Mouse (Mus musculus): ENCODE data around the gene Trim14. TPM values are rescaled to one million over a fixed set of nuclear protein-coding genes. Genes with fewer than 3 reads are reported as not detected.

The Trim14 gene
- polyA plus RNA-seq, 1 experiment from 2014 or later = 1.7 TPM

DNA sequence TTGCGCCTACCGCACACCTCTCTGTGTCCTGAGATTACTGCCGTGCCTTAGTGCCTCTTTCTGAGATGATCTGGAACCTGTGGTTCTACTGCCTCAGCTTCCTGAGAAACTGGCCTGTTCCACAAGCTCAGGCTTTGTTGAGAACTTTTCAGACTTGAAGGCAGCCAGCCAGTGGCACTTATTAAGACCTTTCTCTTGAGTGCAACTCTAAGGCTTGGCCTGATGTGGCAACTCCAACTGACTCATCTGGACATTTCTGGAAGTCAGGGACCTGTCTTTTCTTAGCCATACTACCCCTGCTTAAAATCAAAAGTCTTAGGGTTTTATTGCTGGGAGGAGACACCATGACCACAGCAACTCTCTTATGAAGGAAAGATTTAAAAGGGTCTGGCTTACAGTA, 78.8 kb downstream of the Trim14 start:
- Histone ChIP-seq H3K9ac (no peak overlapping the region), H3K4me1 (replicated peaks) (peaks cover 49% of the 10 kb centered on the region), H3K9me3 (replicated peaks) (no peaks in the 10 kb centered on the region), H3K4me2 (no peak overlapping the region), H3K27me3 (no peaks in the 10 kb centered on the region), H3K27ac (no peak overlapping the region), H3K4me3 (no peak overlapping the region), H3K36me3 (peaks cover 20% of the 10 kb centered on the region; the same call in 1 of the 2 replicates)
- ATAC-seq (replicated peaks; ENCODE audit: insufficient number of reproducible peaks, insufficient read depth, low FRiP score, low read depth) = no peak
- WGBS = 92% methylated on average over 3 of the region's 3 CpGs

DNA sequence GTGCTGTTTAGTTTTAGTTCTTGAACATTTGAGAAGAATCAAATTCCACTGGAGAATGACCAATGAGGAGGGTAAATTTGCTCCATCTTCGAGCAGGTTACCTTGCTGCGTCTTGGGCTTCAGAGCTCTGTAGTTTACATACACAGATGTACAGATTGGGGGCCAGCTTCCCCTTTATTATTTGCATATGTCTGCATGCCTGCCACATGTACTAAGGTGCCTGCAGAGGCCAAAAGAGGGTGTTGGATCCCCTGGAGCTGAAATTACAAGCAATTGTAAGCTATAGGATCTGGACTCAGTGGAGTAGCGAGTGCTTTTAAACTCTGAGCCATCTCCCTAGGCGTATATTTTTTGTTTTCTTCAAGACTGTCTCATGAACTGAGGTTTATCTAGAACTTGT, 79.2 kb downstream of the Trim14 start:
- H3K9ac ChIP-seq = no peak overlapping the region

DNA sequence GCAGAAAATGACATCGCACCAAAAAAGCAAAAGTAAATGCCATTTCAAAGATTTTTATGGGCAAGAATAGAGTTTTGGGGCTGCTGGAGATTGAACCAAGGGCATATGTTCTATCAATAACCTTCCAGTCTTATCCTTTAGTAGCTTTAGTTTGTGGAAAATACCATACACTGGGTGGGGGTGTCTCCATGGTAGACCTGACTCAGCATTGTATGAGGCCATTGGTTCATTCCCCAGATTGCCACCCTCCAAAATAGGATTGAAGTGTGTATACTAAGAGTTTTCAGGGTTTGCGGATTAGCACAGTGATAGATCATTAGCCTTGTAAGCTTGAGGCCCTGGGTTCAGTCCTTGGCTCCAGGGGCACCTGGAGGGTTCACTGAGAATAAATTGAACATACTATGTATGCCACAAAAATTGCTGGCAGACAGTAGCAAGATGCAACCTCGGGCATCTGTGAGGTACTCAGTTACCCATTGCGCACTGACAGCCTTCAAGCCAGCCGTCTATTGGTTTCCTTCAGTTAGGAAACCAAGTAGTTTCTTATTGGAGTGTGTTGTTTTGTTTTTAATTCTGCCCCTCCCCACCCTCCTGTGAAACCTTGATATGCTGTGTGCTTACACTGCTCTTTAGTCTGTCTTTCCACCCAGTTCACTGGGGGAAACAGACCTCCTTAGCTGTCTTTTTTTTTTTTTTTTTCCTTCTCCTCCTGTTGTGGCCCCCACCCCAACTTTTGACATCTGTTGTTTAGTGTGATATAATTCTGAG, 81.7 kb downstream of the Trim14 start:
- no peaks in the 10 kb centered on the region for H3K9me3 ChIP-seq (replicated peaks)
- ATAC-seq (replicated peaks; ENCODE audit: insufficient number of reproducible peaks, insufficient read depth, low FRiP score, low read depth) = no peak
- no peaks in the 10 kb centered on the region for H3K36me3 ChIP-seq
- no peaks in the 10 kb centered on the region for H3K27me3 ChIP-seq
- no peak overlapping the region for H3K9ac ChIP-seq
- peaks cover 51% of the 10 kb centered on the region for H3K4me1 ChIP-seq (replicated peaks)
- H3K4me3 ChIP-seq = no peak overlapping the region
- H3K4me2 ChIP-seq = peak overlapping the region; percentile 96; the same call in 1 of the 2 replicates
- no peak overlapping the region for H3K27ac ChIP-seq
- 71% methylated on average over 5 of the region's 5 CpGs for WGBS

More for the DNA sequence above, 79.2 kb downstream of the Trim14 start:
- no peak overlapping the region for H3K4me3 ChIP-seq
- WGBS = 87% methylated on average over 4 of the region's 4 CpGs
- peaks cover 47% of the 10 kb centered on the region for H3K4me1 ChIP-seq (replicated peaks)
- no peak for ATAC-seq (replicated peaks; ENCODE audit: insufficient number of reproducible peaks, insufficient read depth, low FRiP score, low read depth)
- no peak overlapping the region for H3K4me2 ChIP-seq
- no peaks in the 10 kb centered on the region for H3K9me3 ChIP-seq (replicated peaks)
- peaks cover 16% of the 10 kb centered on the region; the same call in 1 of the 2 replicates for H3K36me3 ChIP-seq
- H3K27me3 ChIP-seq = no peaks in the 10 kb centered on the region
- H3K27ac ChIP-seq = no peak overlapping the region

DNA sequence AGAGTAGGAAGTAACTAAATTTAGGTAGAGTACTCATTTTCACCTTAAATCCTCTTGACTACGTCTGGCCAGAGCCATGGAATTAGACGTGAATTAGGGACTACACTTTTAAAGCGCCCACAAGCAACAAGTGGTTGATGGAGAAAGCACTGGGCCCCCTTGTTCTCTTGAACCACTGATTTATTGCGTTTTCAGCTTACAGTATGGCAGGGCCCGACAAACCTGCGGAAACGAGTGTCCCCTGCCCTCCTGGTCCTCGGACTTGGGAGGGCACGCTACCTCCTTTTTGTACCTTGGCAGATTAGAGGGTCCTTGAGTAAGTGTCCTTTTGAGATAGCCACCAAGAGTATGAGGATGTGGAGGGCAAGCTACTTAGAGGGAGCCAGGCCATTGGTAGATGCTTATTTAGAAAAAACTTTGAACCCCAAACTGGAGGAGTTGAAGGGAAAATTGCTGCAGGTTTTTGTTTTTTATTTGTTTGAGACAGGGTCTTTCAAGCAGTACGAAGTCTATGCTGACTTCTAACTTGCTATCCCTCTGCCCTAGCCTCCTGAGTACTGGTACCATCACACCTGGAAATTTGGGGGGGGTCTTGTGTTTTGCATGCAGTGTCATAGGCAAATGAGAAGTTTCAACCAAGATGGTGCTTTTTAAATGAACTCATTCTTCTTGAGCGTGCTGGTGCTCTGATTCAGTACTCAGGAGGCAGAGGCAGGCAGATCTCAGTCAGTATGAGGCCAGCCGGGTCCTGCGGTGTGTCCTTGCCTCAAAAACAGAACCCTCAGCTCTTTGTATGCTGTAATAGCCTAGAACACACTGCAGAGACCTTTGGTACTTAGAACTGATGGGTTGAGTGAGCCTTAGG, 82.9 kb downstream of the Trim14 start:
- H3K27me3 ChIP-seq = no peaks in the 10 kb centered on the region
- WGBS = 36% methylated on average over 13 of the region's 13 CpGs
- H3K36me3 ChIP-seq = no peaks in the 10 kb centered on the region
- peak overlapping the region; percentile 97 for H3K9ac ChIP-seq
- H3K4me2 ChIP-seq = peak overlapping the region; percentile 96
- no peaks in the 10 kb centered on the region for H3K9me3 ChIP-seq (replicated peaks)
- peak overlapping the region; percentile 87 for H3K4me3 ChIP-seq
- peak overlapping the region; percentile 99 for H3K27ac ChIP-seq
- peaks cover 56% of the 10 kb centered on the region for H3K4me1 ChIP-seq (replicated peaks)
- ATAC-seq (replicated peaks; ENCODE audit: insufficient number of reproducible peaks, insufficient read depth, low FRiP score, low read depth) = no peak

DNA sequence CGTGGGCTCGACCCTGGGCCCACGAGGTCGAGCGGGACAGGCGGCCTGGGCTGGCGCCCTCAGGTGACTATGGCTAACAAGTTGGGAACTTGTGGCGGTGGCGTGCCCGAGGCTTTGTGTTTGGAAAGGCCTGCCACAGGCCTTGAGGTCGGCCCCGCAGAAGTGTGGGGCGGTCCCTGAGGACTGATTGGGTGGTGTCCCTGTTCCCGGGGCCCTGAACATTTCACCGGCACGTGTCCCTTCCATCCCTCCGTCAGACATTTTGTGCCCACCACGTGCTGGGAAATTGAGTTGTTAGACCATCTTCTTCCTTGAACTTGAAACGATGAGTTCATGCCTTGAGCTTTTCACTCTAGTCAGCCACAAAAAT, 83.5 kb downstream of the Trim14 start:
- Histone ChIP-seq H3K9ac (peak overlapping the region; percentile 97), H3K27ac (peak overlapping the region; percentile 99), H3K9me3 (replicated peaks) (no peaks in the 10 kb centered on the region), H3K4me1 (replicated peaks) (peaks cover 53% of the 10 kb centered on the region), H3K4me2 (peak overlapping the region; percentile 96), H3K36me3 (no peaks in the 10 kb centered on the region), H3K4me3 (peak overlapping the region; percentile 87), H3K27me3 (no peaks in the 10 kb centered on the region)
- peak; percentile 6 for ATAC-seq (replicated peaks; ENCODE audit: insufficient number of reproducible peaks, insufficient read depth, low FRiP score, low read depth)
- under 1% methylated on average over 19 of the region's 19 CpGs for WGBS

DNA sequence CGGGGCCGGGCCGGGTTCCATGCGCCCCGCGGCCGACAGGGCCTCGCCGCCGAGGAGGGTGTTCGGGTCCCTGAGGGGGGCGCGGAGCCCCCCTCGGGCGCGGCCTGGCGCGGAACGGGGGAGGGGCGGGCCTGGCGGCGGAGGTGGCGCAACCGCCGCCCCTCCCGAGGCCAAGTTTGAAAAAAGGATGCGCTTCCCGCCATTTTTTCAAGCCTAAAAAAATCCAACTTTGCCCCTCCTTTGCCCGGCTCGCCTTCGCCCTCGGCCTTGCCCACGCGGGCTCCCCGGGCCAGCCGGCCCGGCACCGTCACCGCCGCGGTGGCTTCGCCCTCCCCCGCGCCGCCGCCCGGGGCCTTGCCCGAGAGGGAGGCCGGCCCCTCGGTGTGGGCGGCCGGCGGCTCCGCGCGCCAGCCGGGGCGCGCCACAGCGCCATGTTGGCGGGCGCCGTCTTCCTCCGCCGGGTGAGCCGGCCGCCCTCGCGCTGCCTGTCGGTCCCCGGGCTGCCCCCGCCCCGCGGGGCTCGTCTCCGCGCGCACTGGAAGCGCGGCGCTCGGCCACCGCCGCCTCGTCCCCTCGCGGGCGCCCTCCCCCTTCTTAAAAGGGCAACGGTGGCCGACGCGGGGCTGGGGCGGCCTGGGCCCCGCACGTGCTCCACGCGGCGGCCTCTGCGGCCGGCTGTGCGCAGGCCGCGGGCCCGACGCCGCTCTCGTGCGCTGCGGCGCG, 84.0 kb downstream of the Trim14 start:
- Histone ChIP-seq H3K4me3 (peak overlapping the region; percentile 87), H3K36me3 (no peaks in the 10 kb centered on the region), H3K27ac (peak overlapping the region; percentile 99), H3K4me1 (replicated peaks) (peaks cover 51% of the 10 kb centered on the region), H3K9ac (peak overlapping the region; percentile 97), H3K4me2 (peak overlapping the region; percentile 96), H3K27me3 (no peaks in the 10 kb centered on the region), H3K9me3 (replicated peaks) (no peaks in the 10 kb centered on the region)
- ATAC-seq (replicated peaks; ENCODE audit: insufficient number of reproducible peaks, insufficient read depth, low FRiP score, low read depth) = peak; percentile 51
- WGBS = 0% methylated on average over 74 of the region's 111 CpGs

DNA sequence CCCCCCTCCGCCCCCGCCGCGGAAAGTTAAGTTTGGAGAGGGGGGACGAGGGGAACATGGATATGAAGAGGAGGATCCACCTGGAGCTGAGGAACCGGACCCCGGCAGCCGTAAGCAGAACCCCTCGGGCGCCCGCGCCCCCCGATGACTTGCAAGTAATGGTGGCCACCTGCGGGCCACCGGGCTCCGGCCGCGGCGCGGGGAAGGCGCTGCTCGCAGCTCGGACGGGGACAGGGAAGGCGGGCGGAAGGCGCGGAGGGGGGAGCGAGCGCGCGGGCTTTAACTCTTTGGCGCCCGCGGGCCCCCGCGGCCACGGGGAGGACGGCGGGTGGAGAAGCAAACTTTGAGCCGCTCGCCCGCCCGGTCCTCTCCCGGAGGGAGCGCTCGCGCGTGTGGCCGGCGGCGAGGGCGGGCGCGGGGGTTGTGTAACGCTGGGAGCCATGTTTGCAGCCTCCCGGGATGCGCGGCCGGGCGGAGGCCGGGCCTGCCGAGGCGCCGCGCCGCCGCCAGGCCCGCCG, 84.6 kb downstream of the Trim14 start:
- peak overlapping the region; percentile 96 for H3K4me2 ChIP-seq
- H3K4me1 ChIP-seq (replicated peaks) = peaks cover 49% of the 10 kb centered on the region
- peak overlapping the region; percentile 87 for H3K4me3 ChIP-seq
- H3K36me3 ChIP-seq = no peaks in the 10 kb centered on the region
- peak; percentile 45 for ATAC-seq (replicated peaks; ENCODE audit: insufficient number of reproducible peaks, insufficient read depth, low FRiP score, low read depth)
- H3K9me3 ChIP-seq (replicated peaks) = no peaks in the 10 kb centered on the region
- H3K27me3 ChIP-seq = no peaks in the 10 kb centered on the region
- peak overlapping the region; percentile 99 for H3K27ac ChIP-seq
- peak overlapping the region; percentile 97 for H3K9ac ChIP-seq
- under 1% methylated on average over 55 of the region's 70 CpGs for WGBS

DNA sequence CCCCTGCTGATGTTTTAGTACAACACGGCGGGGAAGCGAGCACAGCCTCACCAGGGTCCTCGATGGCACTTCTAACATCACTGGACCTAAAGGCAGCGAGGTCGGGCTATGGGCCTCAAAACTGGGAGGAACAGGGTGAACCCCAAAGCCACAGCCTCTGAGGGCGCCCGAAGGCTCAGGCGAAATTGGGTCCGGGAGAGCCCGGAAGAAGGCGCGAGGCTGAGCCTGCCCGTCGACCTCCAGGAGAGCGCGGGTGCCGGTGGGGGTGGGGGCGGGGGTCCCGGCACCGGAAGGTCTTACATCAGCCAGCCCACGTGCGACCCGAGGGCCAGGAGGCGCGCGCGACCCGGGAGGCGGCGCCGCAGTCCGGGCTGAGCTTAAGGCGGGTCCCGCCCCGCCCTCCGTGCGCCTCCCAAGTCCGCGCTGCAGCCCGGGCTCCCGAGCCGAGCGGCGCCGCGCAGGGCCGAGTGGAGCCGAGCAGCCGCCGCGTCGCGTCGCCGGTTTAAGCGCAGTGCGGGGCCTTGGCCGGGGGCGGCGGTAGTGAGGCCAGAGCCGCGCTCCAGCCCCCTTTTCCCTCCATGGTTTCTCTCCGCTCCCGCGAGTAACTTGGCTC, 85.3 kb downstream of the Trim14 start, which contains the start of gene Anp32b:
Gene Anp32b (plus strand): TSS at position 384 of the 613 bp plus-strand sequence.
- Histone ChIP-seq H3K9me3 (replicated peaks) (no peaks in the 10 kb centered on the region), H3K27ac (peak within 1 kb of the TSS; percentile 99), H3K4me3 (peak within 1 kb of the TSS; percentile 87), H3K36me3 (no peaks in the 10 kb centered on the region), H3K9ac (peak within 1 kb of the TSS; percentile 97), H3K27me3 (no peaks in the 10 kb centered on the region), H3K4me2 (peak within 1 kb of the TSS; percentile 96), H3K4me1 (replicated peaks) (peaks cover 48% of the 10 kb centered on the region)
- ATAC-seq (replicated peaks; ENCODE audit: insufficient number of reproducible peaks, insufficient read depth, low FRiP score, low read depth) = peak; percentile 92
- WGBS = under 1% methylated on average over 49 of the region's 66 CpGs

DNA sequence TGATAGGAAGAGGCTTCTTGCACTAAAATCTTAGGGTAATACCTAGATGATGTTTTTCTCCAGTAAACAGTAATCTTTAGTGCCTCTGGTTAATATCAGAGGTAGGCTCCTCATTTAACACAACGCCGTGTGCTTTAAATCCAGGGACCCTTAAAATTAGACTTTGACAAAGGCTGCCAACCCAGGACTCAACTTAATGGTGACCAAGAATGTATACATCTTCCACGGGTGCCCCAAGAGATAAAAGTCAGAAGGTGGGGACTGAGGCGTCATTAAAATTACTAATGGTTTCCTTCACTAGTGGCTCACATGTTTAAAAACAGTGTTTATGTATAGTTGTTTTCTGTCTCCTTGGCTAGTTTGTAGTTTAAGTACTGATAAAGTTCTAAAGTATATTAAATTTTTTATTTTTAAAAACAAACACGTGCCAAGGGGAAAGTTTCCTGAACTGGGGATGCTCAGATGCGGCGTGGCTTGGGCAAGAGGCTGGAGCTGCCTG, 85.9 kb downstream of the Trim14 start:
- Histone ChIP-seq H3K9me3 (replicated peaks) (no peaks in the 10 kb centered on the region), H3K27ac (peak overlapping the region; percentile 99), H3K27me3 (no peaks in the 10 kb centered on the region), H3K4me3 (peak overlapping the region; percentile 87), H3K9ac (peak overlapping the region; percentile 97), H3K36me3 (no peaks in the 10 kb centered on the region), H3K4me2 (peak overlapping the region; percentile 96), H3K4me1 (replicated peaks) (peaks cover 42% of the 10 kb centered on the region)
- 32% methylated on average over 7 of the region's 7 CpGs for WGBS
- ATAC-seq (replicated peaks; ENCODE audit: insufficient number of reproducible peaks, insufficient read depth, low FRiP score, low read depth) = no peak

DNA sequence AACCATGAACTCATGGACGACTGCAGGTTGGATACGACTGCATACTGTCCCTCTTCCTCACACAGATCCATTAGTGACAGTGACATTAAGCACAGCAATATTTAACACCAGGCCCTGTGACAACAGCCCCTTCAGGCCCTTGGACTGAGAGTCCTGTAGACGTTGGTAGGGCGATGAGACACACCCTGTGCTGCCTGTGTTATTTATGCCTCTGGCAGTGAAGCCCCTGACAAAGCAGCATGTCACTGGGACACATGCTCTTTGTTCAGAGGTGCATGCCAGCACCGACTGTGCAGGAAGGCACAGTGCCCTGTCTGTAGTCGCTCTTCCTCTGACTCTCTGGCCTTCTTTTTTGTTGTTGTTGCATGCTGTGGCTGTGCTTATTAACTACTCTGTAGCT, 87.1 kb downstream of the Trim14 start:
- peak overlapping the region; percentile 28; the same call in 1 of the 2 replicates for H3K9ac ChIP-seq
- H3K27me3 ChIP-seq = no peaks in the 10 kb centered on the region
- WGBS = 36% methylated on average over 6 of the region's 6 CpGs
- H3K36me3 ChIP-seq = no peaks in the 10 kb centered on the region
- no peaks in the 10 kb centered on the region for H3K9me3 ChIP-seq (replicated peaks)
- no peak overlapping the region for H3K27ac ChIP-seq
- H3K4me1 ChIP-seq (replicated peaks) = peaks cover 33% of the 10 kb centered on the region
- no peak overlapping the region for H3K4me3 ChIP-seq
- ATAC-seq (replicated peaks; ENCODE audit: insufficient number of reproducible peaks, insufficient read depth, low FRiP score, low read depth) = no peak
- no peak overlapping the region for H3K4me2 ChIP-seq
